Mouse (Mus musculus) bone marrow macrophage, adult 2 months (primary cell): ENCODE results near the gene Rec114.

ENCODE experiments used
- CTCF ChIP-seq: IDR thresholded peaks from 2 replicates; pipeline ENCODE4 v1.5.1; 2012; ENCODE audit warnings: low read depth, mild to moderate bottlenecking, low read length, moderate library complexity
- POLR2A ChIP-seq: IDR thresholded peaks from 2 replicates; pipeline ENCODE4 v1.6.1; 2012; ENCODE audit warnings: mild to moderate bottlenecking, low read depth, low read length, borderline replicate concordance

GRCm38 (mm10) chr9:58685290-58685689 is 58.5 kb downstream of the Rec114 start:
- TF ChIP-seq CTCF (no peak), POLR2A (no peak)
